Mouse (Mus musculus) brain, embryonic 18.5 days (tissue): ENCODE data around the gene Tulp3.
"Not testable (repeated sequence)": the region's sequence is repeated elsewhere in the genome, so short reads cannot be mapped to it uniquely, and the experiment has no call there.

Source experiments
- DNase-seq: peaks from one replicate; pipeline ENCODE4 v3.0.0-alpha.2; 2012; ENCODE audit warnings: low read depth, low spot score

Gene Tulp3

GRCm38 (mm10) chr6:128355726-128356416, at the start of gene Tulp3:
Gene Tulp3, minus strand, starts transcription at chr6:128355851.
- DNase-seq: peak; percentile 94

GRCm38 (mm10) chr6:128404708-128405107, 49.1 kb upstream of the Tulp3 start:
- DNase-seq: no peak

- DNase-seq: peak; percentile 42
Observed at GRCm38 (mm10) chr6:128399421-128400185, 44.0 kb upstream of the Tulp3 start.

- no peak for DNase-seq
Observed at GRCm38 (mm10) chr6:128398996-128399395, 43.3 kb upstream of the Tulp3 start, which contains the start of gene Nrip2. Gene Nrip2, plus strand, starts transcription at chr6:128399296.

- no peak for DNase-seq
Observed at GRCm38 (mm10) chr6:128397574-128398261, 42.1 kb upstream of the Tulp3 start.

GRCm38 (mm10) chr6:128390683-128391082, 35.0 kb upstream of the Tulp3 start:
- no peak for DNase-seq

GRCm38 (mm10) chr6:128389185-128389584, 33.5 kb upstream of the Tulp3 start:
- DNase-seq: no peak

- no peak for DNase-seq
Observed at GRCm38 (mm10) chr6:128385026-128385425, 29.4 kb upstream of the Tulp3 start.

GRCm38 (mm10) chr6:128383752-128384151, 28.1 kb upstream of the Tulp3 start:
- DNase-seq: no peak

GRCm38 (mm10) chr6:128381254-128381653, 25.6 kb upstream of the Tulp3 start:
- no peak for DNase-seq

- DNase-seq: not testable (repeated sequence)
Observed at GRCm38 (mm10) chr6:128380594-128381167, 25.0 kb upstream of the Tulp3 start.

GRCm38 (mm10) chr6:128379636-128380035, 24.0 kb upstream of the Tulp3 start:
- DNase-seq: no peak

GRCm38 (mm10) chr6:128376371-128377085, 20.9 kb upstream of the Tulp3 start:
- DNase-seq: no peak

- DNase-seq: no peak
Observed at GRCm38 (mm10) chr6:128375192-128375591, 19.5 kb upstream of the Tulp3 start, which contains the start of the genes Tex52 and Gm44596. Gene Tex52, plus strand, starts transcription at chr6:128375456. Gene Gm44596, plus strand, starts transcription at chr6:128375503.

GRCm38 (mm10) chr6:128370040-128370439, 14.4 kb upstream of the Tulp3 start:
- no peak for DNase-seq

- no peak for DNase-seq
Observed at GRCm38 (mm10) chr6:128366466-128366865, 10.8 kb upstream of the Tulp3 start.

- no peak for DNase-seq
Observed at GRCm38 (mm10) chr6:128364721-128365120, 9.1 kb upstream of the Tulp3 start.

- DNase-seq: no peak
Observed at GRCm38 (mm10) chr6:128363007-128363825, 7.6 kb upstream of the Tulp3 start.

GRCm38 (mm10) chr6:128362381-128363006, 6.8 kb upstream of the Tulp3 start, which contains the start of the genes Rhno1 and Foxm1:
Gene Rhno1, minus strand, starts transcription at chr6:128362911.
Gene Foxm1, plus strand, starts transcription at chr6:128362967.
- no peak for DNase-seq

GRCm38 (mm10) chr6:128361901-128362300, 6.2 kb upstream of the Tulp3 start:
- no peak for DNase-seq
